Mouse (Mus musculus) urinary bladder, adult 2 months (tissue): ENCODE measurements around the gene Sppl3. TPM values are rescaled to one million over a fixed set of nuclear protein-coding genes. Genes with fewer than 3 reads are reported as not detected.

Experiments used
- DNase-seq: peaks from one replicate; pipeline ENCODE4 v3.0.0; 2022; ENCODE audit warnings: low spot score
- polyA plus RNA-seq: library from polyadenylated mRNA; depleted of rRNA; stranded (reverse); fragments of >200 nt; gene quantifications from 2 replicates; pipeline ENCODE4 v1.2.3, GENCODE M21; 2012

Sppl3 gene
- polyA plus RNA-seq, 1 experiment: 62.5 TPM

GRCm38 (mm10) chr5:115037099-115037498 is 26.2 kb downstream of the Sppl3 start:
- no peak for DNase-seq

- DNase-seq: no peak
Observed at GRCm38 (mm10) chr5:115040756-115041155, 29.8 kb downstream of the Sppl3 start.

- no peak for DNase-seq
Observed at GRCm38 (mm10) chr5:115043626-115044025, 32.7 kb downstream of the Sppl3 start.

GRCm38 (mm10) chr5:115045146-115045677 is 34.3 kb downstream of the Sppl3 start:
- DNase-seq: no peak

- no peak for DNase-seq
Observed at GRCm38 (mm10) chr5:115049692-115050091, 38.8 kb downstream of the Sppl3 start.

GRCm38 (mm10) chr5:115050776-115051175 is 39.8 kb downstream of the Sppl3 start:
- no peak for DNase-seq

GRCm38 (mm10) chr5:115052546-115052945 is 41.6 kb downstream of the Sppl3 start:
- DNase-seq: no peak

- DNase-seq: no peak
Observed at GRCm38 (mm10) chr5:115053791-115054396, 43.0 kb downstream of the Sppl3 start.

- no peak for DNase-seq
Observed at GRCm38 (mm10) chr5:115055418-115055817, 44.5 kb downstream of the Sppl3 start.

GRCm38 (mm10) chr5:115057153-115057552 is 46.2 kb downstream of the Sppl3 start:
- no peak for DNase-seq

GRCm38 (mm10) chr5:115058584-115059297 is 47.8 kb downstream of the Sppl3 start:
- no peak for DNase-seq

- no peak for DNase-seq
Observed at GRCm38 (mm10) chr5:115060067-115060695, 49.2 kb downstream of the Sppl3 start.

GRCm38 (mm10) chr5:115060977-115061376 is 50.0 kb downstream of the Sppl3 start:
- DNase-seq: no peak

- DNase-seq: no peak
Observed at GRCm38 (mm10) chr5:115062566-115062965, 51.6 kb downstream of the Sppl3 start.

GRCm38 (mm10) chr5:115063391-115063790 is 52.5 kb downstream of the Sppl3 start:
- no peak for DNase-seq

GRCm38 (mm10) chr5:115066245-115066644 is 55.3 kb downstream of the Sppl3 start:
- DNase-seq: no peak

GRCm38 (mm10) chr5:115068671-115069421 is 57.9 kb downstream of the Sppl3 start:
- DNase-seq: no peak

- DNase-seq: no peak
Observed at GRCm38 (mm10) chr5:115069611-115070010, 58.7 kb downstream of the Sppl3 start.

GRCm38 (mm10) chr5:115070457-115070856 is 59.5 kb downstream of the Sppl3 start:
- no peak for DNase-seq

- no peak for DNase-seq
Observed at GRCm38 (mm10) chr5:115071096-115071901, 60.4 kb downstream of the Sppl3 start.

GRCm38 (mm10) chr5:115072143-115072542 is 61.2 kb downstream of the Sppl3 start:
- DNase-seq: no peak
